Mouse (Mus musculus) heart, adult 9 months (tissue): ENCODE results near the gene Hes1.

Experiments used
- DNase-seq, 2 experiments: peaks; one replicate each; pipeline ENCODE4 v3.0.0; 2022; ENCODE audit warnings: low spot score in 2 of 2

Gene Hes1

GRCm38 (mm10) chr16:30063984-30064453 is at the start of gene Hes1:
Gene Hes1 (plus strand): TSS chr16:30064384.
- peak; percentile 96 to 98 for DNase-seq

GRCm38 (mm10) chr16:30016064-30016463 is 48.1 kb upstream of the Hes1 start:
- no peak for DNase-seq

GRCm38 (mm10) chr16:30020124-30020523 is 44.1 kb upstream of the Hes1 start:
- peak in 1 of 2 experiments; percentile 50 for DNase-seq

- no peak for DNase-seq
Observed at GRCm38 (mm10) chr16:30022352-30022751, 41.8 kb upstream of the Hes1 start.

- DNase-seq: no peak
Observed at GRCm38 (mm10) chr16:30022890-30023797, 41.0 kb upstream of the Hes1 start.

- DNase-seq: peak; percentile 58 to 65
Observed at GRCm38 (mm10) chr16:30024681-30025262, 39.4 kb upstream of the Hes1 start.

GRCm38 (mm10) chr16:30028184-30028583 is 36.0 kb upstream of the Hes1 start:
- no peak for DNase-seq

- DNase-seq: no peak
Observed at GRCm38 (mm10) chr16:30029264-30030003, 34.8 kb upstream of the Hes1 start.

- DNase-seq: no peak
Observed at GRCm38 (mm10) chr16:30032326-30032904, 31.8 kb upstream of the Hes1 start.

- DNase-seq: no peak
Observed at GRCm38 (mm10) chr16:30033390-30033789, 30.8 kb upstream of the Hes1 start.

GRCm38 (mm10) chr16:30034001-30034400 is 30.2 kb upstream of the Hes1 start:
- DNase-seq: no peak

GRCm38 (mm10) chr16:30034521-30034920 is 29.7 kb upstream of the Hes1 start:
- DNase-seq: peak; percentile 37 to 47

GRCm38 (mm10) chr16:30034979-30035440 is 29.2 kb upstream of the Hes1 start:
- DNase-seq: no peak

- no peak for DNase-seq
Observed at GRCm38 (mm10) chr16:30036104-30036503, 28.1 kb upstream of the Hes1 start.

- DNase-seq: peak in 1 of 2 experiments; percentile 27
Observed at GRCm38 (mm10) chr16:30038663-30039593, 25.3 kb upstream of the Hes1 start.

- no peak for DNase-seq
Observed at GRCm38 (mm10) chr16:30039841-30040240, 24.3 kb upstream of the Hes1 start.

- DNase-seq: no peak
Observed at GRCm38 (mm10) chr16:30042859-30043258, 21.3 kb upstream of the Hes1 start.

- no peak for DNase-seq
Observed at GRCm38 (mm10) chr16:30045615-30046014, 18.6 kb upstream of the Hes1 start.

- no peak for DNase-seq
Observed at GRCm38 (mm10) chr16:30047010-30047409, 17.2 kb upstream of the Hes1 start.

GRCm38 (mm10) chr16:30047421-30047831 is 16.8 kb upstream of the Hes1 start:
- peak in 1 of 2 experiments; percentile 33 for DNase-seq
